Mouse (Mus musculus): ENCODE data around the gene Cyth1. TPM values are rescaled to one million over a fixed set of nuclear protein-coding genes. Genes with fewer than 3 reads are reported as not detected.

Cyth1 gene
- polyA plus RNA-seq, 1 experiment = 47.7 TPM

- DNase-seq (ENCODE audit: low read depth in 1 of 2, low spot score in 2 of 2) = peak in 1 of 2 experiments; percentile 51
- peak overlapping the region; percentile 24; the same call in 1 of the 2 replicates for H3K4me3 ChIP-seq (ENCODE audit: extremely low read depth, insufficient read depth, insufficient read length)
- H3K36me3 ChIP-seq (ENCODE audit: control insufficient read depth, insufficient read depth, low read length) = no peaks in the 10 kb centered on the region
- H3K27ac ChIP-seq (ENCODE audit: insufficient read depth, low read length) = peak overlapping the region; percentile 92
- TF ChIP-seq CTCF (IDR thresholded peaks at IDR 0.05; ENCODE audit: extremely low read depth, insufficient read depth, insufficient read length, insufficient replicate concordance) (no peak), POLR2A (IDR thresholded peaks at IDR 0.05; ENCODE audit: low read depth, low read length) (no peak)
- peaks cover 33% of the 10 kb centered on the region; the same call in 1 of the 2 replicates for H3K4me1 ChIP-seq (ENCODE audit: control insufficient read depth, insufficient read depth, insufficient read length)
- WGBS = 31% methylated on average over 2 of the region's 2 CpGs
- no peaks in the 10 kb centered on the region for H3K27me3 ChIP-seq (ENCODE audit: control insufficient read depth, insufficient read depth, low read length)
Measured at GRCm38 (mm10) chr11:118245130-118245529, 3.3 kb downstream of the Cyth1 start.

- peaks cover 41% of the 10 kb centered on the region; the same call in 1 of the 2 replicates for H3K4me1 ChIP-seq (ENCODE audit: control insufficient read depth, insufficient read depth, insufficient read length)
- no peak for TF ChIP-seq CTCF (IDR thresholded peaks at IDR 0.05; ENCODE audit: extremely low read depth, insufficient read depth, insufficient read length, insufficient replicate concordance)
- peak; percentile 4; the same call in 1 of the 2 replicates for TF ChIP-seq POLR2A (IDR thresholded peaks at IDR 0.05; ENCODE audit: low read depth, low read length)
- peak overlapping the region; percentile 92 for H3K27ac ChIP-seq (ENCODE audit: insufficient read depth, low read length)
- WGBS = 13% methylated on average over 6 of the region's 6 CpGs
- peak; percentile 73 to 75 for DNase-seq (ENCODE audit: low read depth in 1 of 2, low spot score in 2 of 2)
- no peaks in the 10 kb centered on the region for H3K36me3 ChIP-seq (ENCODE audit: control insufficient read depth, insufficient read depth, low read length)
- no peaks in the 10 kb centered on the region for H3K27me3 ChIP-seq (ENCODE audit: control insufficient read depth, insufficient read depth, low read length)
- H3K4me3 ChIP-seq (ENCODE audit: extremely low read depth, insufficient read depth, insufficient read length) = peak overlapping the region; percentile 46
Measured at GRCm38 (mm10) chr11:118243627-118244261, 4.6 kb downstream of the Cyth1 start.

- WGBS = 56% methylated on average over 4 of the region's 4 CpGs
- no peaks in the 10 kb centered on the region for H3K27me3 ChIP-seq (ENCODE audit: control insufficient read depth, insufficient read depth, low read length)
- no peaks in the 10 kb centered on the region for H3K36me3 ChIP-seq (ENCODE audit: control insufficient read depth, insufficient read depth, low read length)
- peak overlapping the region; percentile 84 for H3K27ac ChIP-seq (ENCODE audit: insufficient read depth, low read length)
- H3K4me3 ChIP-seq (ENCODE audit: extremely low read depth, insufficient read depth, insufficient read length) = peak overlapping the region; percentile 22; the same call in 1 of the 2 replicates
- no peak for DNase-seq (ENCODE audit: low read depth in 1 of 2, low spot score in 2 of 2)
- H3K4me1 ChIP-seq (ENCODE audit: control insufficient read depth, insufficient read depth, insufficient read length) = peaks cover 52% of the 10 kb centered on the region; the same call in 1 of the 2 replicates
- TF ChIP-seq CTCF (IDR thresholded peaks at IDR 0.05; ENCODE audit: extremely low read depth, insufficient read depth, insufficient read length, insufficient replicate concordance) = no peak
- TF ChIP-seq POLR2A (IDR thresholded peaks at IDR 0.05; ENCODE audit: low read depth, low read length) = no peak
Measured at GRCm38 (mm10) chr11:118242506-118242905, 5.9 kb downstream of the Cyth1 start.

GRCm38 (mm10) chr11:118240388-118240787, 8.0 kb downstream of the Cyth1 start:
- DNase-seq (ENCODE audit: low read depth in 1 of 2, low spot score in 2 of 2) = no peak
- TF ChIP-seq POLR2A (IDR thresholded peaks at IDR 0.05; ENCODE audit: low read depth, low read length) (no peak), CTCF (IDR thresholded peaks at IDR 0.05; ENCODE audit: extremely low read depth, insufficient read depth, insufficient read length, insufficient replicate concordance) (no peak)
- no peak overlapping the region for H3K4me3 ChIP-seq (ENCODE audit: extremely low read depth, insufficient read depth, insufficient read length)
- H3K27ac ChIP-seq (ENCODE audit: insufficient read depth, low read length) = peak overlapping the region; percentile 57
- no peaks in the 10 kb centered on the region for H3K36me3 ChIP-seq (ENCODE audit: control insufficient read depth, insufficient read depth, low read length)
- H3K4me1 ChIP-seq (ENCODE audit: control insufficient read depth, insufficient read depth, insufficient read length) = peaks cover 58% of the 10 kb centered on the region; the same call in 1 of the 2 replicates
- WGBS = 25% methylated on average over 4 of the region's 4 CpGs
- H3K27me3 ChIP-seq (ENCODE audit: control insufficient read depth, insufficient read depth, low read length) = no peaks in the 10 kb centered on the region

- Histone ChIP-seq H3K36me3 (ENCODE audit: control insufficient read depth, insufficient read depth, low read length) (no peaks in the 10 kb centered on the region), H3K27ac (ENCODE audit: insufficient read depth, low read length) (peak overlapping the region; percentile 55), H3K4me3 (ENCODE audit: extremely low read depth, insufficient read depth, insufficient read length) (0 out of 2 replicates have a peak overlapping the region, but pooled peaks have one; percentile 2), H3K4me1 (ENCODE audit: control insufficient read depth, insufficient read depth, insufficient read length) (peaks cover 63% of the 10 kb centered on the region; the same call in 1 of the 2 replicates), H3K27me3 (ENCODE audit: control insufficient read depth, insufficient read depth, low read length) (no peaks in the 10 kb centered on the region)
- 65% methylated on average over 14 of the region's 14 CpGs for WGBS
- no peak for DNase-seq (ENCODE audit: low read depth in 1 of 2, low spot score in 2 of 2)
- TF ChIP-seq POLR2A (IDR thresholded peaks at IDR 0.05; ENCODE audit: low read depth, low read length) (no peak), CTCF (IDR thresholded peaks at IDR 0.05; ENCODE audit: extremely low read depth, insufficient read depth, insufficient read length, insufficient replicate concordance) (no peak)
Measured at GRCm38 (mm10) chr11:118239281-118240198, 8.9 kb downstream of the Cyth1 start.

- no peak overlapping the region; the same call in 1 of the 2 replicates for H3K4me3 ChIP-seq (ENCODE audit: extremely low read depth, insufficient read depth, insufficient read length)
- TF ChIP-seq CTCF (IDR thresholded peaks at IDR 0.05; ENCODE audit: extremely low read depth, insufficient read depth, insufficient read length, insufficient replicate concordance) (peak; percentile 5; the same call in 1 of the 2 replicates), POLR2A (IDR thresholded peaks at IDR 0.05; ENCODE audit: low read depth, low read length) (no peak)
- no peaks in the 10 kb centered on the region for H3K36me3 ChIP-seq (ENCODE audit: control insufficient read depth, insufficient read depth, low read length)
- no peaks in the 10 kb centered on the region for H3K27me3 ChIP-seq (ENCODE audit: control insufficient read depth, insufficient read depth, low read length)
- H3K27ac ChIP-seq (ENCODE audit: insufficient read depth, low read length) = peak overlapping the region; percentile 86
- WGBS = 17% methylated on average over 6 of the region's 6 CpGs
- H3K4me1 ChIP-seq (ENCODE audit: control insufficient read depth, insufficient read depth, insufficient read length) = peaks cover 62% of the 10 kb centered on the region; the same call in 1 of the 2 replicates
- peak in 1 of 2 experiments; percentile 47 for DNase-seq (ENCODE audit: low read depth in 1 of 2, low spot score in 2 of 2)
Measured at GRCm38 (mm10) chr11:118236520-118237190, 11.7 kb downstream of the Cyth1 start.
